Mouse (Mus musculus) heart, postnatal 0 days (tissue): Measurements from ENCODE around the gene Atp5s. TPM values are rescaled to one million over a fixed set of nuclear protein-coding genes. Genes with fewer than 3 reads are reported as not detected.

ENCODE experiments used
- ATAC-seq: fragments of 200-750 bp; cut with Nextera tagmentation; 2 replicates; pipeline ENCODE4 v1.8.0; 2017; ENCODE audit warnings: low read depth, moderate number of reproducible peaks, moderate library complexity; ENCODE audit not compliant: insufficient read depth
- DNase-seq: peaks from one replicate; pipeline ENCODE4 v3.0.0-alpha.2; 2016; ENCODE audit warnings: low spot score
- H3K27ac ChIP-seq: fragments of 300-500 bp; sonication (generic); 2 replicates; pipeline ENCODE4 v1.5.1; 2014; ENCODE audit warnings: low read depth, mild to moderate bottlenecking
- H3K27me3 ChIP-seq: fragments of 300-500 bp; sonication (generic); 2 replicates; pipeline ENCODE4 v1.6.1; 2014; ENCODE audit warnings: low read length, mixed read lengths; ENCODE audit not compliant: control insufficient read depth, insufficient read depth
- H3K36me3 ChIP-seq: fragments of 300-500 bp; sonication (generic); replicated peaks from 2 replicates; pipeline ENCODE4 v1.6.1; 2014; ENCODE audit warnings: low read length, mixed read lengths; ENCODE audit not compliant: control insufficient read depth, insufficient read depth
- H3K4me1 ChIP-seq: fragments of 300-500 bp; sonication (generic); 2 replicates; pipeline ENCODE4 v1.6.1; 2014; ENCODE audit warnings: antibody characterized with exemption; ENCODE audit not compliant: control insufficient read depth, insufficient read depth
- H3K4me2 ChIP-seq: fragments of 300-500 bp; sonication (generic); 2 replicates; pipeline ENCODE4 v1.6.1; 2014; ENCODE audit warnings: low read depth, mild to moderate bottlenecking, low read length, moderate library complexity
- H3K4me3 ChIP-seq: fragments of 300-500 bp; sonication (generic); 2 replicates; pipeline ENCODE4 v1.5.1; 2014; ENCODE audit warnings: low read depth, low read length
- H3K9ac ChIP-seq: fragments of 300-500 bp; sonication (generic); replicated peaks from 2 replicates; pipeline ENCODE4 v1.6.1; 2014; ENCODE audit warnings: low read depth, low read length, mixed read lengths
- H3K9me3 ChIP-seq: fragments of 300-500 bp; sonication (generic); replicated peaks from 2 replicates; pipeline ENCODE4 v1.6.1; 2016; ENCODE audit warnings: low read length; ENCODE audit not compliant: control insufficient read depth
- CTCF ChIP-seq: IDR thresholded peaks from 2 replicates; pipeline ENCODE4 v1.5.1; 2016; ENCODE audit warnings: antibody characterized with exemption, control low read depth, low read depth
- EP300 ChIP-seq: IDR thresholded peaks from 2 replicates; pipeline ENCODE4 v1.6.1; 2016; ENCODE audit warnings: antibody characterized with exemption, low read depth
- WGBS: fragments of 180-500 bp; shearing (Covaris S2); extraction: QIAGEN DNeasy Blood & Tissue Kit; methylation state at CpG from one replicate; pipeline ENCODE4 v1.1.7; 2014; 5-methylcytosine and 5-hydroxymethylcytosine counted together
- polyA plus RNA-seq: library from polyadenylated mRNA; unstranded; fragments of >200 nt; fragmentation: Nextera tagmentation; extraction: Ambion mirVana; gene quantifications from 2 replicates; pipeline ENCODE4 v1.2.1, GENCODE M21; 2015
- total RNA-seq: library from RNA; depleted of rRNA; stranded (reverse); fragments of >200 nt; gene quantifications from 2 replicates; pipeline ENCODE4 v1.2.3, GENCODE M21; 2014; ENCODE audit warnings: low replicate concordance

Gene Atp5s
- total and polyA plus RNA-seq, 2 experiments from 2014 or later: 8.9 to 40.9 TPM

GRCm38 (mm10) chr12:69722857-69723256, 1.9 kb upstream of the Atp5s start:
- Histone ChIP-seq H3K27ac (no peak overlapping the region), H3K36me3 (0 out of 2 replicates have a peak, but pooled peaks cover 3% of the 10 kb centered on the region), H3K4me3 (no peak overlapping the region), H3K4me2 (no peak overlapping the region), H3K27me3 (no peaks in the 10 kb centered on the region), H3K9ac (no peak overlapping the region), H3K9me3 (no peaks in the 10 kb centered on the region; the same call in 1 of the 2 replicates), H3K4me1 (peaks cover 13% of the 10 kb centered on the region)
- DNase-seq (no peak), ATAC-seq (no peak)
- 90% methylated on average over 3 of the region's 3 CpGs for WGBS
- no peak for TF ChIP-seq CTCF
- no peak for TF ChIP-seq EP300

- H3K27me3 ChIP-seq: no peaks in the 10 kb centered on the region
- H3K4me3 ChIP-seq: no peak overlapping the region
- ATAC-seq (no peak), DNase-seq (no peak)
- no peak overlapping the region for H3K27ac ChIP-seq
- TF ChIP-seq EP300 (no peak), CTCF (no peak)
- no peak overlapping the region for H3K9ac ChIP-seq
- peak overlapping the region; percentile 99; the same call in 1 of the 2 replicates for H3K4me2 ChIP-seq
- peaks cover 13% of the 10 kb centered on the region for H3K4me1 ChIP-seq
- WGBS: 80% methylated on average over 2 of the region's 2 CpGs
- H3K9me3 ChIP-seq: no peaks in the 10 kb centered on the region; the same call in 1 of the 2 replicates
- 0 out of 2 replicates have a peak, but pooled peaks cover 3% of the 10 kb centered on the region for H3K36me3 ChIP-seq
Observed at GRCm38 (mm10) chr12:69723376-69723775, 1.4 kb upstream of the Atp5s start.

GRCm38 (mm10) chr12:69724018-69724710, 586 bp upstream of the Atp5s start:
- Histone ChIP-seq H3K4me2 (peak overlapping the region; percentile 99), H3K27me3 (no peaks in the 10 kb centered on the region), H3K9me3 (no peaks in the 10 kb centered on the region; the same call in 1 of the 2 replicates), H3K36me3 (0 out of 2 replicates have a peak, but pooled peaks cover 3% of the 10 kb centered on the region), H3K4me3 (peak overlapping the region; percentile 63), H3K9ac (peak overlapping the region; percentile 58), H3K27ac (peak overlapping the region; percentile 55; the same call in 1 of the 2 replicates), H3K4me1 (peaks cover 13% of the 10 kb centered on the region)
- 4% methylated on average over 23 of the region's 24 CpGs for WGBS
- no peak for DNase-seq
- peak; percentile 4; the same call in 1 of the 2 replicates for ATAC-seq
- TF ChIP-seq EP300 (no peak), CTCF (no peak)

GRCm38 (mm10) chr12:69729246-69729645, 4.5 kb downstream of the Atp5s start:
- Histone ChIP-seq H3K4me2 (no peak overlapping the region), H3K4me1 (peaks cover 6% of the 10 kb centered on the region)
- WGBS: 92% methylated on average over 1 of the region's 1 CpGs

GRCm38 (mm10) chr12:69730306-69730705, 5.6 kb downstream of the Atp5s start:
- no peaks in the 10 kb centered on the region for H3K36me3 ChIP-seq
- H3K4me3 ChIP-seq: no peak overlapping the region
- no peak overlapping the region for H3K4me2 ChIP-seq
- no peak overlapping the region for H3K27ac ChIP-seq
- DNase-seq (no peak), ATAC-seq (no peak)
- H3K9ac ChIP-seq: no peak overlapping the region
- 82% methylated on average over 1 of the region's 1 CpGs for WGBS
- TF ChIP-seq EP300: no peak
- no peak for TF ChIP-seq CTCF
- no peaks in the 10 kb centered on the region for H3K27me3 ChIP-seq
- H3K4me1 ChIP-seq: peaks cover 3% of the 10 kb centered on the region; the same call in 1 of the 2 replicates
- no peaks in the 10 kb centered on the region for H3K9me3 ChIP-seq

More at GRCm38 (mm10) chr12:69729246-69729645, 4.5 kb downstream of the Atp5s start:
- H3K36me3 ChIP-seq: no peaks in the 10 kb centered on the region
- TF ChIP-seq CTCF (no peak), EP300 (no peak)
- DNase-seq (no peak), ATAC-seq (no peak)
- no peak overlapping the region for H3K27ac ChIP-seq
- no peaks in the 10 kb centered on the region for H3K9me3 ChIP-seq
- H3K4me3 ChIP-seq: no peak overlapping the region
- H3K27me3 ChIP-seq: no peaks in the 10 kb centered on the region
- no peak overlapping the region for H3K9ac ChIP-seq

- no peaks in the 10 kb centered on the region for H3K9me3 ChIP-seq
- H3K27me3 ChIP-seq: no peaks in the 10 kb centered on the region
- H3K4me2 ChIP-seq: no peak overlapping the region
- TF ChIP-seq CTCF: no peak
- no peak for TF ChIP-seq EP300
- H3K36me3 ChIP-seq: no peaks in the 10 kb centered on the region
- no peak for DNase-seq
- H3K27ac ChIP-seq: no peak overlapping the region
- ATAC-seq: no peak
- 48% methylated on average over 5 of the region's 5 CpGs for WGBS
- no peak overlapping the region for H3K4me3 ChIP-seq
- H3K9ac ChIP-seq: no peak overlapping the region
- H3K4me1 ChIP-seq: no peaks in the 10 kb centered on the region; the same call in 1 of the 2 replicates
Observed at GRCm38 (mm10) chr12:69732221-69732620, 7.5 kb downstream of the Atp5s start.
